8 mouse cellular contexts compared by ENCODE assay signal in the genomic region with DNA sequence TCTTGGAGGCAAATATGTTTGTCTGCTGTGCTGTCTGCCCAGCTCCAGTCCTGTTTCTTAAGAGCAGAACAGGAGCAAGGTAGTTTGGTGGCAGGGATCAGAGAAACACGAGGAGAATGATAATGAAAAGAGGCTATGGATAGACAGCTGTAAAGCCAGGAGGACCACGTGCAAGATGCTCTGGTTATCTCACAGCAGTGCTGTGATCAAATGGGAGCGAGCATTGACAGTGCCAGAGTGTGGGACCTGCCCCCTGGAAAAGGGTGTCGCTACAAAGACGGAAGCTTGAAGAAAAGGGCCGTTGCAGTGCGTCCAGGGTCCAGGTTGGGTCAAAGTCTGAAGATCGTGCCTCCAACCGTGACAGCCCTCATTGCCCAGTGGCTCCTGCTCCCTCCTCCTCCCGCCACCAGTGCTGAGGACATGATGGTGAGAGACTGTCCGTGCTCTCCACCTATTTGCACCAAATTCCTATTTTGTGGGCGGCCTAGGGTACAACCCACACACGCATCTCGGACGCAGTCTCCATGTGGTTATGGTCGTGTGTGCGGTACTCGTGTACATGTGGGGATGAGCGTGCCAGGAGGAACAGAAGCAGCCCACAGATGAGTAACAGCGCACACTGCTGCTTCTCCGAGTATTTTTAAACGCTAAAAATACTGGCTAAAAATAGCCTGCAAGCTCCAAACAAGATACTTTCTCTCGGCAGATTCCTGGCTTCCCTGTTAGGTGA. TPM values are rescaled to one million over a fixed set of nuclear protein-coding genes. Genes with fewer than 3 reads are reported as not detected.
DNase-seq lines count a peak whose midpoint lies in the region; ATAC-seq and TF ChIP-seq lines count a peak whose summit lies in the region.

No protein-coding gene starts in this region.

- no peaks in the 10 kb centered on the region for H3K9me3 ChIP-seq in embryonic facial prominence, embryonic 13.5 days
- no peaks in the 10 kb centered on the region for H3K9me3 ChIP-seq in hindbrain, embryonic 15.5 days
- no peaks in the 10 kb centered on the region for H3K9me3 ChIP-seq in limb, embryonic 11.5 days (ENCODE audit: control insufficient read depth, low read length)

- peak; percentile 84 for DNase-seq in liver, adult 2 months (ENCODE audit: extremely low read depth, low read depth, low spot score)
- DNase-seq in liver: no peak
- no peak for DNase-seq in limb, embryonic 11.5 days (ENCODE audit: low spot score)
- peak; percentile 82 for DNase-seq in right cerebral cortex, postnatal 25 days
- no peak for DNase-seq in lung, adult 2 months

- H3K36me3 ChIP-seq in liver, adult 2 months (ENCODE audit: control insufficient read depth, insufficient read depth, low read length): no peaks in the 10 kb centered on the region
- H3K36me3 ChIP-seq in embryonic facial prominence, embryonic 13.5 days: no peaks in the 10 kb centered on the region
- H3K36me3 ChIP-seq in hindbrain, embryonic 15.5 days: no peaks in the 10 kb centered on the region
- no peaks in the 10 kb centered on the region for H3K36me3 ChIP-seq in limb, embryonic 11.5 days (ENCODE audit: control insufficient read depth, insufficient read depth, low read length)

- TF ChIP-seq CTCF in liver, adult 2 months (IDR thresholded peaks at IDR 0.05; ENCODE audit: low read depth, low read length): no peak
- TF ChIP-seq CTCF in lung, adult 2 months (IDR thresholded peaks at IDR 0.05; ENCODE audit: insufficient read depth, low read length): no peak

- H3K27ac ChIP-seq in liver, adult 2 months (replicated peaks; ENCODE audit: insufficient read depth, low read depth, low read length): peak overlapping the region; percentile 96
- H3K27ac ChIP-seq in embryonic facial prominence, embryonic 13.5 days: no peak overlapping the region
- H3K27ac ChIP-seq in hindbrain, embryonic 15.5 days (replicated peaks): no peak overlapping the region
- no peak overlapping the region for H3K27ac ChIP-seq in limb, embryonic 11.5 days (replicated peaks; ENCODE audit: low read depth, low read length)

- 9% methylated on average over 23 of the region's 23 CpGs for WGBS in liver, adult 2 months
- 6% methylated on average over 23 of the region's 23 CpGs for WGBS in embryonic facial prominence, embryonic 13.5 days
- WGBS in hindbrain, embryonic 15.5 days: 12% methylated on average over 23 of the region's 23 CpGs
- 7% methylated on average over 23 of the region's 23 CpGs for WGBS in limb, embryonic 11.5 days
- 22% methylated on average over 23 of the region's 23 CpGs for WGBS in lung, adult 2 months

- H3K79me2 ChIP-seq in liver, adult 2 months (ENCODE audit: control insufficient read depth, insufficient read depth, low read length): peaks cover 6% of the 10 kb centered on the region; the same call in 1 of the 2 replicates

- peak overlapping the region; percentile 10; the same call in 1 of the 2 replicates for H3K4me3 ChIP-seq in liver, adult 2 months (ENCODE audit: insufficient read depth, low read depth, low read length)
- peak overlapping the region; percentile 64 for H3K4me3 ChIP-seq in embryonic facial prominence, embryonic 13.5 days
- H3K4me3 ChIP-seq in hindbrain, embryonic 15.5 days: peak overlapping the region; percentile 53
- H3K4me3 ChIP-seq in limb, embryonic 11.5 days (ENCODE audit: low read depth, low read length): no peak overlapping the region
- no peak overlapping the region for H3K4me3 ChIP-seq in lung, adult 2 months (replicated peaks; ENCODE audit: extremely low read depth, low read depth, low read length)

- no peaks in the 10 kb centered on the region for H3K27me3 ChIP-seq in liver, adult 2 months (ENCODE audit: control insufficient read depth, insufficient read depth, low read length)
- peaks cover 45% of the 10 kb centered on the region for H3K27me3 ChIP-seq in embryonic facial prominence, embryonic 13.5 days
- peaks cover 30% of the 10 kb centered on the region for H3K27me3 ChIP-seq in hindbrain, embryonic 15.5 days
- H3K27me3 ChIP-seq in limb, embryonic 11.5 days (ENCODE audit: control insufficient read depth, insufficient read depth, low read length): peaks cover 17% of the 10 kb centered on the region

- no peak for TF ChIP-seq POLR2A in liver, adult 2 months (IDR thresholded peaks at IDR 0.05; ENCODE audit: extremely low read depth, insufficient read depth, low read length)
- TF ChIP-seq POLR2A in lung, adult 2 months (IDR thresholded peaks at IDR 0.05; ENCODE audit: borderline replicate concordance, extremely low read depth, low read depth, low read length): no peak

- no peak for ATAC-seq in embryonic facial prominence, embryonic 13.5 days (ENCODE audit: insufficient number of reproducible peaks, insufficient read depth, low FRiP score, low TSS enrichment, low read depth)
- no peak for ATAC-seq in hindbrain, embryonic 15.5 days (ENCODE audit: low FRiP score, low read depth)
- no peak for ATAC-seq in limb, embryonic 11.5 days (ENCODE audit: insufficient number of reproducible peaks, low FRiP score, low TSS enrichment, low read depth)
- no peak for ATAC-seq in CD4-positive, CD25-positive, alpha-beta regulatory T cell, adult 4 months

- peak overlapping the region; percentile 23 for H3K9ac ChIP-seq in liver, adult 2 months (ENCODE audit: low read depth, low read length)
- no peak overlapping the region for H3K9ac ChIP-seq in embryonic facial prominence, embryonic 13.5 days
- no peak overlapping the region for H3K9ac ChIP-seq in hindbrain, embryonic 15.5 days
- H3K9ac ChIP-seq in limb, embryonic 11.5 days (ENCODE audit: low read length): no peak overlapping the region

- H3K4me1 ChIP-seq in liver, adult 2 months (ENCODE audit: control insufficient read depth, insufficient read depth, low read length): peaks cover 27% of the 10 kb centered on the region
- peaks cover 58% of the 10 kb centered on the region for H3K4me1 ChIP-seq in embryonic facial prominence, embryonic 13.5 days
- H3K4me1 ChIP-seq in hindbrain, embryonic 15.5 days (replicated peaks): peaks cover 46% of the 10 kb centered on the region
- H3K4me1 ChIP-seq in limb, embryonic 11.5 days (ENCODE audit: control insufficient read depth, insufficient read depth, low read length): peaks cover 19% of the 10 kb centered on the region
- H3K4me1 ChIP-seq in lung, adult 2 months (ENCODE audit: control insufficient read depth, insufficient read depth, low read length): peaks cover 14% of the 10 kb centered on the region

- H3K4me2 ChIP-seq in embryonic facial prominence, embryonic 13.5 days: peak overlapping the region; percentile 98
- H3K4me2 ChIP-seq in hindbrain, embryonic 15.5 days: peak overlapping the region; percentile 98
- peak overlapping the region; percentile 99; the same call in 1 of the 2 replicates for H3K4me2 ChIP-seq in limb, embryonic 11.5 days (ENCODE audit: low read depth, severe bottlenecking)

RNA-seq across cellular contexts. Expression of a gene that starts 16.7 kb away (rescaled TPM):
- 9.9 and 13.6 TPM in 2 replicates for total RNA-seq in liver, adult 2 months (2014; rRNA removed)
- 1.6 and 3.1 TPM in 2 replicates for polyA plus RNA-seq in liver, adult 2 months (2012; rRNA removed)
- 14.6 and 15.2 TPM in 2 replicates for polyA plus RNA-seq in embryonic facial prominence, embryonic 13.5 days (2015; fragmentation: Nextera tagmentation; extraction: Ambion mirVana)
- 12.2 and 15.2 TPM in 2 replicates for polyA plus RNA-seq in hindbrain, embryonic 15.5 days (2015; fragmentation: Nextera tagmentation; extraction: Ambion mirVana)
- 6.8 and 8.7 TPM in 2 replicates for polyA plus RNA-seq in limb, embryonic 11.5 days (2014; fragmentation: Nextera tagmentation; extraction: Ambion mirVana)
- 5.7 and 9.2 TPM in 2 replicates for polyA plus RNA-seq in lung, adult 2 months (2012; rRNA removed)
- polyA plus RNA-seq in CD4-positive, CD25-positive, alpha-beta regulatory T cell, adult 4 months (2017; shearing (Covaris generic)): 1 to 10 TPM; 3.7 to 5.2 TPM

RNA-seq across cellular contexts. Expression of a gene that starts 18.0 kb away (rescaled TPM):
- total RNA-seq in liver, adult 2 months (2014; rRNA removed): under 0.01 TPM in 1 of 2 replicates, not detected in the other
- not detected in 2 replicates for polyA plus RNA-seq in liver, adult 2 months (2012; rRNA removed)
- 0.21 and 0.39 TPM in 2 replicates for polyA plus RNA-seq in embryonic facial prominence, embryonic 13.5 days (2015; fragmentation: Nextera tagmentation; extraction: Ambion mirVana)
- 0.13 and 0.35 TPM in 2 replicates for polyA plus RNA-seq in hindbrain, embryonic 15.5 days (2015; fragmentation: Nextera tagmentation; extraction: Ambion mirVana)
- 0.13 TPM in 1 of 2 replicates, not detected in the other for polyA plus RNA-seq in limb, embryonic 11.5 days (2014; fragmentation: Nextera tagmentation; extraction: Ambion mirVana)
- polyA plus RNA-seq in lung, adult 2 months (2012; rRNA removed): 0.25 and 0.34 TPM in 2 replicates
- polyA plus RNA-seq in CD4-positive, CD25-positive, alpha-beta regulatory T cell, adult 4 months (2017; shearing (Covaris generic)): not detected

RNA-seq across cellular contexts. Expression of a gene that starts 23.5 kb away (rescaled TPM):
- 2.7 and 3.0 TPM in 2 replicates for total RNA-seq in liver, adult 2 months (2014; rRNA removed)
- polyA plus RNA-seq in liver, adult 2 months (2012; rRNA removed): 5.6 and 5.7 TPM in 2 replicates
- polyA plus RNA-seq in embryonic facial prominence, embryonic 13.5 days (2015; fragmentation: Nextera tagmentation; extraction: Ambion mirVana): 1.5 and 2.8 TPM in 2 replicates
- 6.6 and 8.7 TPM in 2 replicates for polyA plus RNA-seq in hindbrain, embryonic 15.5 days (2015; fragmentation: Nextera tagmentation; extraction: Ambion mirVana)
- polyA plus RNA-seq in limb, embryonic 11.5 days (2014; fragmentation: Nextera tagmentation; extraction: Ambion mirVana): 0.40 and 0.45 TPM in 2 replicates
- 29.0 and 31.0 TPM in 2 replicates for polyA plus RNA-seq in lung, adult 2 months (2012; rRNA removed)
- not detected for polyA plus RNA-seq in CD4-positive, CD25-positive, alpha-beta regulatory T cell, adult 4 months (2017; shearing (Covaris generic))

RNA-seq across cellular contexts. Expression of a gene that starts 29.7 kb away (rescaled TPM):
- 0.09 TPM in 1 of 2 replicates, not detected in the other for total RNA-seq in liver, adult 2 months (2014; rRNA removed)
- polyA plus RNA-seq in liver, adult 2 months (2012; rRNA removed): not detected in 2 replicates
- 0.30 and 0.48 TPM in 2 replicates for polyA plus RNA-seq in embryonic facial prominence, embryonic 13.5 days (2015; fragmentation: Nextera tagmentation; extraction: Ambion mirVana)
- 0.13 TPM in 1 of 2 replicates, not detected in the other for polyA plus RNA-seq in hindbrain, embryonic 15.5 days (2015; fragmentation: Nextera tagmentation; extraction: Ambion mirVana)
- 0.10 TPM in 1 of 2 replicates, not detected in the other for polyA plus RNA-seq in limb, embryonic 11.5 days (2014; fragmentation: Nextera tagmentation; extraction: Ambion mirVana)
- polyA plus RNA-seq in lung, adult 2 months (2012; rRNA removed): 0.27 TPM in 1 of 2 replicates, not detected in the other
- not detected for polyA plus RNA-seq in CD4-positive, CD25-positive, alpha-beta regulatory T cell, adult 4 months (2017; shearing (Covaris generic))

RNA-seq across cellular contexts. Expression of a gene that starts 29.8 kb away (rescaled TPM):
- 3.1 and 5.0 TPM in 2 replicates for total RNA-seq in liver, adult 2 months (2014; rRNA removed)
- polyA plus RNA-seq in liver, adult 2 months (2012; rRNA removed): 16.7 and 19.0 TPM in 2 replicates
- 73.3 and 80.1 TPM in 2 replicates for polyA plus RNA-seq in embryonic facial prominence, embryonic 13.5 days (2015; fragmentation: Nextera tagmentation; extraction: Ambion mirVana)
- polyA plus RNA-seq in hindbrain, embryonic 15.5 days (2015; fragmentation: Nextera tagmentation; extraction: Ambion mirVana): 33.9 and 37.4 TPM in 2 replicates
- 76.6 and 77.3 TPM in 2 replicates for polyA plus RNA-seq in limb, embryonic 11.5 days (2014; fragmentation: Nextera tagmentation; extraction: Ambion mirVana)
- polyA plus RNA-seq in lung, adult 2 months (2012; rRNA removed): 24.6 and 25.0 TPM in 2 replicates
- 1 to 10 TPM; 4.9 to 5.0 TPM for polyA plus RNA-seq in CD4-positive, CD25-positive, alpha-beta regulatory T cell, adult 4 months (2017; shearing (Covaris generic))

Comparison
In these comparisons a context has a peak if more than half of its experiments do, and no peak if none do; other contexts are left out.
1. DNase-seq: peak in liver, adult 2 months (single experiment) and right cerebral cortex, postnatal 25 days (single experiment); none in liver (single experiment), limb, embryonic 11.5 days (single experiment) and lung, adult 2 months (single experiment).
2. H3K4me3 ChIP-seq: peak in liver, adult 2 months (single experiment), embryonic facial prominence, embryonic 13.5 days (single experiment) and hindbrain, embryonic 15.5 days (single experiment); none in limb, embryonic 11.5 days (single experiment) and lung, adult 2 months (single experiment).
3. Peak in every context shown above with its lines, with median percentiles within 50 percentile points of each other: H3K4me2 ChIP-seq.